Mouse (Mus musculus) ES-E14 (cell line): Measurements from ENCODE around the gene Lrpap1. TPM values are rescaled to one million over a fixed set of nuclear protein-coding genes. Genes with fewer than 3 reads are reported as not detected.
A peak's percentile ranks its signal among the peaks of the same experiment; 100 is the strongest.

ENCODE experiments used
- DNase-seq: peaks from one replicate; pipeline ENCODE4 v3.0.0-alpha.2; 2013; ENCODE audit warnings: low read depth, low spot score
- H3K27ac ChIP-seq: 2 replicates; pipeline ENCODE4 v1.5.1; 2012; ENCODE audit warnings: low read depth, mild to moderate bottlenecking, low read length, moderate library complexity, mixed read lengths; ENCODE audit not compliant: poor library complexity, insufficient read depth, severe bottlenecking
- H3K36me3 ChIP-seq: 2 replicates; pipeline ENCODE4 v1.6.1; 2012; ENCODE audit warnings: mild to moderate bottlenecking, low read length, moderate library complexity, mixed read lengths; ENCODE audit not compliant: control insufficient read depth, poor library complexity, insufficient read depth, severe bottlenecking
- H3K4me1 ChIP-seq, 2 experiments: fragments of 150-350 bp in 1 of 2; sonication (generic) in 1 of 2; 2 replicates each; pipeline ENCODE4 v1.6.1; 2012; ENCODE audit warnings: low read length in 2 of 2, mild to moderate bottlenecking in 1 of 2, mixed read lengths in 1 of 2; ENCODE audit not compliant: control insufficient read depth in 2 of 2, insufficient read depth in 2 of 2, poor library complexity in 1 of 2
- H3K4me3 ChIP-seq, 2 experiments: fragments of 150-350 bp in 1 of 2; sonication (generic) in 1 of 2; 2 replicates each; pipeline ENCODE4 v1.5.1; 2012; ENCODE audit warnings: low read length in 2 of 2, low read depth in 1 of 2, mild to moderate bottlenecking in 1 of 2, mixed read lengths in 1 of 2; ENCODE audit not compliant: insufficient read depth in 1 of 2, poor library complexity in 1 of 2, severe bottlenecking in 1 of 2
- H3K9ac ChIP-seq: 2 replicates; pipeline ENCODE4 v1.6.1; 2012; ENCODE audit warnings: low read depth, mild to moderate bottlenecking, low read length, mixed read lengths; ENCODE audit not compliant: poor library complexity, insufficient read depth, severe bottlenecking
- H3K9me3 ChIP-seq: fragments of 150-350 bp; sonication (generic); 2 replicates; pipeline ENCODE4 v1.6.1; 2012; ENCODE audit warnings: low read depth, mild to moderate bottlenecking, low read length; ENCODE audit not compliant: control insufficient read depth, insufficient read depth
- CHD2 ChIP-seq: IDR thresholded peaks from 2 replicates; pipeline ENCODE4 v1.6.1; 2014; ENCODE audit warnings: mild to moderate bottlenecking, low read depth, low read length, inconsistent platforms
- HCFC1 ChIP-seq: IDR thresholded peaks from 2 replicates; pipeline ENCODE4 v1.6.1; 2012; ENCODE audit warnings: low read length, inconsistent platforms, borderline replicate concordance; ENCODE audit not compliant: insufficient read depth
- MAFK ChIP-seq: IDR thresholded peaks from 2 replicates; pipeline ENCODE4 v1.6.1; 2014; ENCODE audit warnings: mild to moderate bottlenecking, low read depth, low read length, inconsistent platforms; ENCODE audit not compliant: insufficient read depth
- ZC3H11A ChIP-seq: IDR thresholded peaks from 2 replicates; pipeline ENCODE4 v1.6.1; 2012; ENCODE audit warnings: low read depth, mild to moderate bottlenecking, inconsistent platforms, low read length, borderline replicate concordance
- ZNF384 ChIP-seq: IDR thresholded peaks from 2 replicates; pipeline ENCODE4 v1.6.1; 2012; ENCODE audit warnings: low read depth, low read length, inconsistent platforms
- in situ Hi-C, 2 experiments: fragments of 600-800 bp; cut with MboI; formaldehyde crosslinking; loops; one replicate each; pipeline ENCODE4 v1.15.1; 2025; ENCODE audit warnings: low sequenced_read_pairs in 2 of 2, inconsistent platforms in 1 of 2; ENCODE audit not compliant: unreplicated experiment in 2 of 2
- total RNA-seq: library from RNA; depleted of rRNA; stranded (reverse); fragments of 300-350 nt; gene quantifications from 2 replicates; pipeline ENCODE4 v1.2.3, GENCODE M21; 2012

Lrpap1 gene
- total RNA-seq, 1 experiment = 275 TPM

GRCm38 (mm10) chr5:35060098-35060497, 45.5 kb downstream of the Lrpap1 start:
- H3K36me3 ChIP-seq = no peaks in the 10 kb centered on the region
- TF ChIP-seq CHD2 (no peak), MAFK (no peak), ZNF384 (no peak), ZC3H11A (no peak), HCFC1 (no peak)
- no peaks in the 10 kb centered on the region for H3K9me3 ChIP-seq
- in situ Hi-C loops = no loop called here
- no peak for DNase-seq
- no peak overlapping the region for H3K9ac ChIP-seq
- no peaks in the 10 kb centered on the region for H3K4me1 ChIP-seq
- H3K4me3 ChIP-seq = no peak overlapping the region
- no peak overlapping the region for H3K27ac ChIP-seq

- no peak overlapping the region for H3K9ac ChIP-seq
- no peak for TF ChIP-seq MAFK
- TF ChIP-seq ZC3H11A = no peak
- TF ChIP-seq CHD2 = no peak
- no peak for TF ChIP-seq HCFC1
- no peak for TF ChIP-seq ZNF384
- in situ Hi-C loops = no loop called here
- no peaks in the 10 kb centered on the region for H3K9me3 ChIP-seq
- DNase-seq = no peak
- no peaks in the 10 kb centered on the region for H3K4me1 ChIP-seq
- H3K27ac ChIP-seq = no peak overlapping the region
- no peaks in the 10 kb centered on the region for H3K36me3 ChIP-seq
- H3K4me3 ChIP-seq = no peak overlapping the region
Observed at GRCm38 (mm10) chr5:35058216-35058615, 47.4 kb downstream of the Lrpap1 start.

GRCm38 (mm10) chr5:35057582-35057981, 48.0 kb downstream of the Lrpap1 start:
- no peaks in the 10 kb centered on the region for H3K4me1 ChIP-seq
- TF ChIP-seq HCFC1 = no peak
- TF ChIP-seq ZC3H11A = no peak
- no peak for TF ChIP-seq MAFK
- TF ChIP-seq ZNF384 = no peak
- TF ChIP-seq CHD2 = no peak
- DNase-seq = no peak
- H3K9me3 ChIP-seq = no peaks in the 10 kb centered on the region
- H3K4me3 ChIP-seq = peak overlapping the region in 1 of 2 experiments; percentile 67; a peak in 3 of 4 replicates
- no peak overlapping the region for H3K27ac ChIP-seq
- in situ Hi-C loops = no loop called here
- no peaks in the 10 kb centered on the region for H3K36me3 ChIP-seq
- no peak overlapping the region for H3K9ac ChIP-seq

- Histone ChIP-seq H3K9ac (peak within 1 kb of the TSS; percentile 67), H3K27ac (no peak within 1 kb of the TSS), H3K9me3 (no peaks in the 10 kb centered on the region), H3K4me1 (no peaks in the 10 kb centered on the region), H3K36me3 (no peaks in the 10 kb centered on the region), H3K4me3 (peak within 1 kb of the TSS; percentile 67 to 72)
- in situ Hi-C loops = no loop called here
- no peak for DNase-seq
- TF ChIP-seq CHD2 (no peak), MAFK (no peak), HCFC1 (no peak), ZNF384 (no peak), ZC3H11A (no peak)
Observed at GRCm38 (mm10) chr5:35056604-35057432, 48.7 kb downstream of the Lrpap1 start, which contains the start of gene Dok7. TSS of gene Dok7 (plus strand) at chr5:35056766.
